Comparison of ENCODE assay signal across 8 mouse cellular contexts in genomic region chr4:119430678-119431077, GRCm38 (mm10). TPM values are rescaled to one million over a fixed set of nuclear protein-coding genes. Genes with fewer than 3 reads are reported as not detected.
DNase-seq lines count a peak whose midpoint lies in the region; ATAC-seq and TF ChIP-seq lines count a peak whose summit lies in the region.

No protein-coding gene starts in this region.

- no peak overlapping the region for H3K4me3 ChIP-seq in bone marrow, adult 2 months (replicated peaks; ENCODE audit: control insufficient read depth, low read depth, low read length)
- peak overlapping the region; percentile 0 for H3K4me3 ChIP-seq in erythroblast, embryonic 14.5 days (replicated peaks)
- no peak overlapping the region for H3K4me3 ChIP-seq in kidney, embryonic 14.5 days (ENCODE audit: low read length)
- H3K4me3 ChIP-seq in stomach, embryonic 16.5 days (replicated peaks; ENCODE audit: low read length), result no peak overlapping the region

- WGBS in bone marrow, adult 2 months, result 27% methylated on average over 5 of the region's 5 CpGs
- 26% methylated on average over 5 of the region's 5 CpGs for WGBS in kidney, embryonic 14.5 days
- 27% methylated on average over 5 of the region's 5 CpGs for WGBS in stomach, embryonic 16.5 days

- peak; percentile 72; the same call in 1 of the 2 replicates for ATAC-seq in frontal cortex, adult (ENCODE audit: low TSS enrichment)
- ATAC-seq in kidney, embryonic 14.5 days (ENCODE audit: low FRiP score, low TSS enrichment), result peak; percentile 77; the same call in 1 of the 2 replicates
- peak; percentile 53; the same call in 1 of the 2 replicates for ATAC-seq in stomach, embryonic 16.5 days (ENCODE audit: insufficient read depth, low FRiP score)

- H3K9ac ChIP-seq in kidney, embryonic 14.5 days (ENCODE audit: low read depth, low read length), result no peak overlapping the region
- no peak overlapping the region for H3K9ac ChIP-seq in stomach, embryonic 16.5 days (ENCODE audit: low read length)

- TF ChIP-seq CTCF in bone marrow, adult 2 months (IDR thresholded peaks at IDR 0.05; ENCODE audit: control insufficient read depth, insufficient read depth, low read length), result peak; percentile 84

- no peak for TF ChIP-seq POLR2A in bone marrow, adult 2 months (IDR thresholded peaks at IDR 0.05; ENCODE audit: borderline replicate concordance, control insufficient read depth, low read depth, low read length)

- H3K9me3 ChIP-seq in erythroblast, embryonic 14.5 days (ENCODE audit: control insufficient read depth, low read length), result no peaks in the 10 kb centered on the region
- H3K9me3 ChIP-seq in kidney, embryonic 14.5 days (ENCODE audit: control insufficient read depth, low read length), result peaks cover 2% of the 10 kb centered on the region
- H3K9me3 ChIP-seq in stomach, embryonic 16.5 days (replicated peaks; ENCODE audit: control insufficient read depth, low read length), result no peaks in the 10 kb centered on the region

- H3K27me3 ChIP-seq in erythroblast, embryonic 14.5 days (ENCODE audit: control insufficient read depth), result peaks cover 13% of the 10 kb centered on the region
- no peaks in the 10 kb centered on the region for H3K27me3 ChIP-seq in kidney, embryonic 14.5 days (ENCODE audit: control insufficient read depth, insufficient read depth, low read length)
- H3K27me3 ChIP-seq in stomach, embryonic 16.5 days (ENCODE audit: control insufficient read depth, insufficient read depth, low read length), result no peaks in the 10 kb centered on the region

- peaks cover 6% of the 10 kb centered on the region for H3K4me1 ChIP-seq in bone marrow, adult 2 months (ENCODE audit: control insufficient read depth, insufficient read depth, low read length)
- H3K4me1 ChIP-seq in erythroblast, embryonic 14.5 days (ENCODE audit: control insufficient read depth), result peaks cover 24% of the 10 kb centered on the region
- no peaks in the 10 kb centered on the region for H3K4me1 ChIP-seq in kidney, embryonic 14.5 days (ENCODE audit: control insufficient read depth, insufficient read depth, low read length)
- no peaks in the 10 kb centered on the region for H3K4me1 ChIP-seq in stomach, embryonic 16.5 days (ENCODE audit: control insufficient read depth, insufficient read depth, low read length)

- no peaks in the 10 kb centered on the region for H3K36me3 ChIP-seq in erythroblast, embryonic 14.5 days (ENCODE audit: control insufficient read depth)
- H3K36me3 ChIP-seq in kidney, embryonic 14.5 days (ENCODE audit: control insufficient read depth, insufficient read depth, low read length), result no peaks in the 10 kb centered on the region
- no peaks in the 10 kb centered on the region for H3K36me3 ChIP-seq in stomach, embryonic 16.5 days (ENCODE audit: control insufficient read depth, insufficient read depth, low read length)

- H3K4me2 ChIP-seq in kidney, embryonic 14.5 days (replicated peaks; ENCODE audit: low read depth, low read length), result no peak overlapping the region
- H3K4me2 ChIP-seq in stomach, embryonic 16.5 days (ENCODE audit: low read depth, low read length), result no peak overlapping the region

- no peak overlapping the region for H3K27ac ChIP-seq in bone marrow, adult 2 months (ENCODE audit: control insufficient read depth, insufficient read depth, low read depth, low read length, poor library complexity)
- H3K27ac ChIP-seq in kidney, embryonic 14.5 days (ENCODE audit: low read depth, low read length), result no peak overlapping the region
- H3K27ac ChIP-seq in stomach, embryonic 16.5 days (ENCODE audit: low read length), result no peak overlapping the region

- DNase-seq in frontal cortex, postnatal 14 days (ENCODE audit: low spot score in 2 of 2), result no peak
- peak; percentile 53 to 55 for DNase-seq in B cell, adult 2 months
- DNase-seq in lung, postnatal 14 days, result peak; percentile 62

RNA-seq across cellular contexts. Expression of gene Zmynd12, which starts 8.1 kb away (rescaled TPM):
- polyA plus RNA-seq in bone marrow, adult 2 months (2011; ENCODE audit: insufficient read depth, insufficient read length, low replicate concordance, missing spikeins), result 3.3 TPM in 1 of 2 replicates, not detected in the other
- not detected in 2 replicates for polyA plus RNA-seq in erythroblast, embryonic 14.5 days (2012)
- polyA plus RNA-seq in kidney, embryonic 14.5 days (2014; fragmentation: Nextera tagmentation; extraction: Ambion mirVana), result 0.53 and 0.86 TPM in 2 replicates
- 0.21 and 0.70 TPM in 2 replicates for polyA plus RNA-seq in stomach, embryonic 16.5 days (2015; fragmentation: Nextera tagmentation; extraction: Ambion mirVana)

RNA-seq across cellular contexts. Expression of gene Ppcs, which starts 8.5 kb away (rescaled TPM):
- polyA plus RNA-seq in bone marrow, adult 2 months (2011; ENCODE audit: insufficient read depth, insufficient read length, low replicate concordance, missing spikeins), result 5.5 and 9.8 TPM in 2 replicates
- polyA plus RNA-seq in erythroblast, embryonic 14.5 days (2012), result 0.11 and 0.17 TPM in 2 replicates
- 48.9 and 51.5 TPM in 2 replicates for polyA plus RNA-seq in kidney, embryonic 14.5 days (2014; fragmentation: Nextera tagmentation; extraction: Ambion mirVana)
- 32.5 and 34.6 TPM in 2 replicates for polyA plus RNA-seq in stomach, embryonic 16.5 days (2015; fragmentation: Nextera tagmentation; extraction: Ambion mirVana)

RNA-seq across cellular contexts. Expression of gene Ccdc30, which starts 15.4 kb away (rescaled TPM):
- polyA plus RNA-seq in bone marrow, adult 2 months (2011; ENCODE audit: insufficient read depth, insufficient read length, low replicate concordance, missing spikeins), result 2.3 and 3.7 TPM in 2 replicates
- not detected in 2 replicates for polyA plus RNA-seq in erythroblast, embryonic 14.5 days (2012)
- polyA plus RNA-seq in kidney, embryonic 14.5 days (2014; fragmentation: Nextera tagmentation; extraction: Ambion mirVana), result 8.7 and 9.2 TPM in 2 replicates
- 4.7 and 6.7 TPM in 2 replicates for polyA plus RNA-seq in stomach, embryonic 16.5 days (2015; fragmentation: Nextera tagmentation; extraction: Ambion mirVana)

Comparison
In these comparisons a context has a peak if more than half of its experiments do, and no peak if none do; other contexts are left out.
1. DNase-seq: peak in B cell, adult 2 months (2 of 2) and lung, postnatal 14 days (single experiment); none in frontal cortex, postnatal 14 days (0 of 2).
2. Peak in every context shown above with its lines, with median percentiles within 50 percentile points of each other: ATAC-seq.